Mouse (Mus musculus): ENCODE results near the gene Map2k6. TPM values are rescaled to one million over a fixed set of nuclear protein-coding genes. Genes with fewer than 3 reads are reported as not detected.

The Map2k6 gene
- total RNA-seq, 2 experiments from 2014 or later, result 38.0 to 50.1 TPM

GRCm38 (mm10) chr11:110483165-110483564 is 84.2 kb downstream of the Map2k6 start:
- peak; percentile 80 for TF ChIP-seq CTCF (IDR thresholded peaks at IDR 0.05)
- DNase-seq, result no peak
- intact Hi-C loops (cut with DNase I), result no loop called here
- Histone ChIP-seq H3K4me3 (no peak overlapping the region), H3K27ac (peak overlapping the region; percentile 62; the same call in 1 of the 2 replicates)

GRCm38 (mm10) chr11:110484426-110484825 is 85.5 kb downstream of the Map2k6 start:
- DNase-seq, result no peak
- Histone ChIP-seq H3K27ac (no peak overlapping the region), H3K4me3 (no peak overlapping the region)
- no peak for TF ChIP-seq CTCF (IDR thresholded peaks at IDR 0.05)
- intact Hi-C loops (cut with DNase I), result no loop called here

- DNase-seq, result no peak
- intact Hi-C loops (cut with DNase I), result no loop called here
- no peak overlapping the region for H3K4me3 ChIP-seq
- no peak for TF ChIP-seq CTCF (IDR thresholded peaks at IDR 0.05)
- peak overlapping the region; percentile 35; the same call in 1 of the 2 replicates for H3K27ac ChIP-seq
These were observed 86.2 kb downstream of the Map2k6 start for GRCm38 (mm10) chr11:110485081-110485480.

- no peak for DNase-seq
- H3K4me3 ChIP-seq, result no peak overlapping the region
- intact Hi-C loops (cut with DNase I), result loop anchor here (2.0 kb wide), 1 partner anchor 39 kb away; no protein-coding TSS in a partner anchor
- peak overlapping the region; percentile 82 for H3K27ac ChIP-seq
- TF ChIP-seq CTCF (IDR thresholded peaks at IDR 0.05), result no peak
These were observed 88.9 kb downstream of the Map2k6 start for GRCm38 (mm10) chr11:110487796-110488195.

GRCm38 (mm10) chr11:110488301-110488700 is 89.4 kb downstream of the Map2k6 start:
- DNase-seq, result peak; percentile 40
- intact Hi-C loops (cut with DNase I), result loop anchor here (2.0 kb wide), 1 partner anchor 40 kb away; no protein-coding TSS in a partner anchor
- Histone ChIP-seq H3K27ac (peak overlapping the region; percentile 82), H3K4me3 (no peak overlapping the region)
- TF ChIP-seq CTCF (IDR thresholded peaks at IDR 0.05), result no peak

- Histone ChIP-seq H3K27ac (peak overlapping the region; percentile 48; the same call in 1 of the 2 replicates), H3K4me3 (no peak overlapping the region)
- peak; percentile 7; the same call in 1 of the 2 replicates for TF ChIP-seq CTCF (IDR thresholded peaks at IDR 0.05)
- DNase-seq, result no peak
- intact Hi-C loops (cut with DNase I), result loop anchor here (2.0 kb wide), 1 partner anchor 129 kb away; no protein-coding TSS in a partner anchor
These were observed 96.6 kb downstream of the Map2k6 start for GRCm38 (mm10) chr11:110495323-110496060.

- TF ChIP-seq CTCF (IDR thresholded peaks at IDR 0.05), result peak; percentile 74
- Histone ChIP-seq H3K4me3 (no peak overlapping the region), H3K27ac (peak overlapping the region; percentile 48; the same call in 1 of the 2 replicates)
- peak; percentile 73 for DNase-seq
- intact Hi-C loops (cut with DNase I), result loop anchor here (2.0 kb wide), 1 partner anchor 129 kb away; no protein-coding TSS in a partner anchor
These were observed 97.1 kb downstream of the Map2k6 start for GRCm38 (mm10) chr11:110496061-110496446.

- peak overlapping the region; percentile 87 for H3K27ac ChIP-seq
- no peak for DNase-seq
- H3K4me3 ChIP-seq, result no peak overlapping the region
- no peak for TF ChIP-seq CTCF (IDR thresholded peaks at IDR 0.05)
- intact Hi-C loops (cut with DNase I), result loop anchor here (2.0 kb wide), 2 partner anchors 131 to 947 kb away; no protein-coding TSS in a partner anchor
These were observed 98.8 kb downstream of the Map2k6 start for GRCm38 (mm10) chr11:110497743-110498142.

GRCm38 (mm10) chr11:110498651-110499213 is 99.8 kb downstream of the Map2k6 start:
- intact Hi-C loops (cut with DNase I), result loop anchor here (1.0 to 2.0 kb wide), 2 partner anchors 946 to 1025 kb away; no protein-coding TSS in a partner anchor
- DNase-seq, result peak; percentile 76
- no peak; the same call in 1 of the 2 replicates for TF ChIP-seq CTCF (IDR thresholded peaks at IDR 0.05)
- Histone ChIP-seq H3K4me3 (peak overlapping the region; percentile 25), H3K27ac (peak overlapping the region; percentile 87)

- TF ChIP-seq CTCF (IDR thresholded peaks at IDR 0.05), result no peak
- intact Hi-C loops (cut with DNase I), result loop anchor here (5.0 kb wide), 1 partner anchor 539 kb away; no protein-coding TSS in a partner anchor
- no peak for DNase-seq
- Histone ChIP-seq H3K27ac (peak overlapping the region; percentile 20; the same call in 1 of the 2 replicates), H3K4me3 (no peak overlapping the region)
These were observed 104.2 kb downstream of the Map2k6 start for GRCm38 (mm10) chr11:110502937-110503670.

GRCm38 (mm10) chr11:110511466-110511865 is 112.5 kb downstream of the Map2k6 start:
- no peak for DNase-seq
- no peak for TF ChIP-seq CTCF (IDR thresholded peaks at IDR 0.05)
- Histone ChIP-seq H3K27ac (no peak overlapping the region), H3K4me3 (no peak overlapping the region)
- intact Hi-C loops (cut with DNase I), result no loop called here

- intact Hi-C loops (cut with DNase I), result no loop called here
- no peak for TF ChIP-seq CTCF (IDR thresholded peaks at IDR 0.05)
- H3K4me3 ChIP-seq, result no peak overlapping the region
- H3K27ac ChIP-seq, result no peak overlapping the region
- DNase-seq, result no peak
These were observed 119.7 kb downstream of the Map2k6 start for GRCm38 (mm10) chr11:110518648-110519047.
